Mouse (Mus musculus): ENCODE measurements around the gene Zfp738. TPM values are rescaled to one million over a fixed set of nuclear protein-coding genes. Genes with fewer than 3 reads are reported as not detected.

Gene Zfp738
- polyA plus RNA-seq (2012; rRNA removed) = 2.5 and 2.8 TPM in 2 replicates

DNA sequence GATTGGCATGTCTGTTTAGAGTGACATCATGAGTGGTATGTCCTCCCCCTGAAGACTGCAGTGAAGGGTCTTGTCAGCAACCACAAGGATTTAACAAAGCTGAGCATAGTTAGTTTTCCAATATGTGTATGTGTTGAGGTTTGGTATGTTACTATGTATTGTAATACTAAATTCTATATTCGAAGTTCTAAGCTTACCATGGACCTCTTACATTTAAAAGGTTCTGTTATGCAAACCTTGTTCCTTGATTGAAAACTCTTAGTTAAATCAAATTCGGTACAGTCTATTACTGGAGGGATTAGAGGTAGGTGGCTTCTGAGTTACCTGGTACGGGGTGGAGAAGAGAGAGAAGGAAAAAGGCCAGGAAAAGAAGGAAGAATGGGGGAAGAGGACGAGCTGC is at the start of gene Zfp738:
Gene Zfp738 (minus strand): TSS at position 101 of the 400 bp plus-strand sequence.

DNA sequence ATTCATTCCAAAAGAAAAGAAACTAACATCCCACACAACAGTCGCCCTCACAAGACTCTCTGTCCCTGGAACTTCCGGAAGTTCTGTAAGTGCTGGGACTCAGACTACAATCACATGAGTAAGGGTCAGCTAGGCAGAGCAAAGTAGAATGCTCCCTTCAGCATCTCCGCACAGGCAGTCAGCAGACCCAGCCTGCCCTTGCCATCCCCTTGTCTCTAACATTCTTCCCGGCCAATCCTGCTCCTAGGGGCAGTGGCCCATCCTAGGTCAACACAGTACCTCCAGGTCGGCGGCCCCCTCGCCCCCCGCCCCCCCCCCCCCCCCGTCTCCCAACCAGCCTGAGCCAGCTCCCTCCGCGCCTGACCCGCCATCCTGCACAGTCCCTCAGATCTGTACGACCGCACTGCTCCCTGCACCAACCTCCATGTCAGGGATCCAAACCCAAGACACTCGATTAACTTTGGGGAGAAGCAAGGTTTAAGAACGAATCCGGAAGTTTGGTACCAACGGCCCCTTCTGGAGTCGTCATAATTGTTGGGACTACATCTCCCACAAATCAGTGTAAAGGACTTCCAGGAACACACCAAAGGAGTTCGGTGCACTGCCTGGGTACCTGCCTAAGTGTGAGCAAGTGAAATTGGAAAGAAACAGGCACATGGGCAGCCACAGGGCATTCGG is 41.9 kb upstream of the Zfp738 start, which contains the start of gene Zfp65:
Gene Zfp65 (minus strand): TSS at position 533 of the 678 bp plus-strand sequence.

DNA sequence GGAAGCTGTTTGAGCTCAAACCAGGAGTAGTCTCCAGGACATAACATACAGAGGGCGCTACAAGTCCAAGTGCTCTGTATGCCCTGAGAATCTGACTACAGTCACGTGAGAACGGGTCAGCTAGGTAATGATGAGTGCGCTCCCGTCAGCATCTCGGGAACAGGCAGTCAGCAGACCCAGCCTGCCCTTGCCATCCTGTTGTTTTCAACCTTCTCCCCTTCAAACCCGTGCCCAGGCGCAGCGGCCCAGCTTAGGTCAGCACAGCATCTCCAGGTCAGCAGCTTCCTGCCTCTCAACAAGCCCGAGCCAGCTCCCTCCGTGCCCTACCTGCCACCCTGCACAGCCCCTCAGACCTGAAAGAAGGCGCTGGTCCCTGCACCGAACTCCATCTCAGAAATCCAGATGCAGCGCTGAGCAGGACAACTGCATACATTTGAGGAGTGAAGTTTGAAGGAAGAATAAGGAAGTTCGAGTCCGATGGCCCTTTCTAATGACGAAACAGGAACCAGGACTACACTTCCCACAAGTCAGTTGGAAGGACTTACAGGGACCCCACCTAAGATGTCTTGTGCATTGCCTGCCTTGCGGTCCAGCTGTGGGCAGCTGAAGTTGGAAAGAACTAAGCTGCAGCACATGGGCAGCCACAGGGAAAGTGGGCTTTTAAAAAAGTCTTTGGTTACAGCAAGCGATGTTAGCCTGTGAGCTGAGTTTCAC is 49.4 kb downstream of the Zfp738 start, which contains the start of the genes Gm49345 and Zfp729a:
Gene Gm49345 (minus strand): TSS at position 476 of the 714 bp plus-strand sequence.
Gene Zfp729a (minus strand): TSS at position 498 of the 714 bp plus-strand sequence.

DNA sequence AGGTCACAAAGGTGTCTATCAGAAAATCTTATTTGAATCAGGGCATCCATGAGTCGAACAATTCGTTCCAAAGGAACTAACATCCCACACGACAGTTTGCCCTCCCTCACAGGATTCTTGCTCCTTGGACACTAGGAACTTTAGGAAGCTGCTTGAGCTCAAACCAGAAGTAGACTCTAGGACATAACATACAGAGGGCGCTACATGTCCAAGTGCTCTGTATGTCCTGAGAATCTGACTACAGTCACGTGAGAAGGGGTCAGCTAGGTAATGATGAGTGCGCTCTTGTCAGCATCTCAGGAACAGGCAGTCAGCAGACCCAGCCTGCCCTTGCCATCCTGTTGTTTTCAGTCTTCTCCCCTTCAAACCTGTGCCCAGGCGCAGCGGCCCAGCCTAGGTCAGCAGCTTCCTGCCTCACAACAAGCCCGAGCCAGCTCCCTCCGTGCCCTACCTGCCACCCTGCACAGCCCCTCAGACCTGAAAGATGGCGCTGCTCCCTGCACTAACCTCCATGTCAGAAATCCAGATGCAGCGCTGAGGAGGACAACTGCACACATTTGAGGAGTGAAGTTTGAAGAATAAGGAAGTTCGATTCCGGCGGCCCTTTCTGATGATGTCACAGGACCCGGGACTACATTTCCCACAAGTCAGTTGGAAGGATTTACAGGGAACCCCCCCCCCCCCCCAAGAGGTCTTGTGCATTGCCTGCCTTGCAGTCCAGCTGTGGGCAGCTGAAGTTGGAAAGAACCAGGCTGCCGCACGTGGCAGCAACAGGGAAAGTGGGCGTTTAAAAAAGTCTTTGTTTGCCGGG is 77.6 kb downstream of the Zfp738 start, which contains the start of gene Zfp729b:
Gene Zfp729b (minus strand): TSS at position 642 of the 811 bp plus-strand sequence.

Other genes starting within 250 kb of the Zfp738 start
- 0.35 and 0.38 TPM in 2 replicates for gene Zfp874a, start 235.4 kb downstream of the Zfp738 start, polyA plus RNA-seq (2012; rRNA removed)
- 0.61 and 1.3 TPM in 2 replicates for gene Zfp874b, start 202.8 kb downstream of the Zfp738 start, polyA plus RNA-seq (2012; rRNA removed)
- gene Zfp58, start 186.5 kb downstream of the Zfp738 start, polyA plus RNA-seq (2012; rRNA removed) = 0.43 and 0.49 TPM in 2 replicates
- not detected in 2 replicates for gene Gm26965, start 160.9 kb downstream of the Zfp738 start, polyA plus RNA-seq (2012; rRNA removed)
- gene Zfp87, start 160.9 kb downstream of the Zfp738 start, polyA plus RNA-seq (2012; rRNA removed) = 11.0 and 11.9 TPM in 2 replicates
- 2.3 and 2.7 TPM in 2 replicates for gene Zfp748, start 133.2 kb downstream of the Zfp738 start, polyA plus RNA-seq (2012; rRNA removed)
- 0.19 TPM in 2 replicates for gene Zfp729b, start 77.4 kb downstream of the Zfp738 start, polyA plus RNA-seq (2012; rRNA removed)
- not detected in 2 replicates for gene Gm49345, start 49.3 kb downstream of the Zfp738 start, polyA plus RNA-seq (2012; rRNA removed)
- gene Zfp729a, start 49.3 kb downstream of the Zfp738 start, polyA plus RNA-seq (2012; rRNA removed) = 0.28 and 0.42 TPM in 2 replicates
- 0.26 and 0.46 TPM in 2 replicates for gene Zfp65, start 42.1 kb upstream of the Zfp738 start, polyA plus RNA-seq (2012; rRNA removed)
- 0.06 and 0.27 TPM in 2 replicates for gene Zfp85, start 68.2 kb upstream of the Zfp738 start, polyA plus RNA-seq (2012; rRNA removed)
- 0.69 and 0.96 TPM in 2 replicates for gene Zfp493, start 92.6 kb upstream of the Zfp738 start, polyA plus RNA-seq (2012; rRNA removed)
- gene Zfp273, start 126.7 kb upstream of the Zfp738 start, polyA plus RNA-seq (2012; rRNA removed) = 0.08 and 0.24 TPM in 2 replicates
- not detected in 2 replicates for gene Gm10037, start 144.0 kb upstream of the Zfp738 start, polyA plus RNA-seq (2012; rRNA removed)
- gene BC048507, start 176.3 kb upstream of the Zfp738 start, polyA plus RNA-seq (2012; rRNA removed) = not detected in 2 replicates